Mouse (Mus musculus): Measurements from ENCODE around the gene Pkd2l1. TPM values are rescaled to one million over a fixed set of nuclear protein-coding genes. Genes with fewer than 3 reads are reported as not detected.

Gene Pkd2l1
- polyA plus RNA-seq, 1 experiment from 2014 or later = not detected

DNA sequence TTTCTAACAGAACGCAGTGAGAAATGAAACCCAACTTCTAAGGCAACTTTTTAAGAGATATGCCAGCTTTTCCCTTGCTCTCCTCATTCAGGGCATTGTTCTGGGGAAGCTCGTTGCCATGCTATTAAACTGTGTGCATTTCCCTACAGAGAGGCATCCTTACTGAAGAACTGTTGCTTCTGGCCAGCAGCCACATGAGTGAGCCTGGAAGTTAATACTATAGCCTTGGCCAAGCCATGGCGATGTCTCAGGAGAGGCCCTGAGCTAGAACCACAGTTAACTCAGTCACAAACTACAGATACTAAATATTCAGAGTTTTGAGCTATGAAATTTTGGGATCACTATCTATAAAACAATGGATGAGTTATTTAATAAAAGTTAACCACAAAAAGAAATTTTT, 89.2 kb downstream of the Pkd2l1 start:
- Histone ChIP-seq H3K4me3 (replicated peaks; ENCODE audit: low read length) (no peak overlapping the region), H3K36me3 (ENCODE audit: control insufficient read depth, insufficient read depth, low read length) (0 out of 2 replicates have a peak, but pooled peaks cover 2% of the 10 kb centered on the region), H3K4me1 (ENCODE audit: control insufficient read depth, insufficient read depth, low read length) (peaks cover 12% of the 10 kb centered on the region), H3K9me3 (replicated peaks; ENCODE audit: control insufficient read depth, low read length) (no peaks in the 10 kb centered on the region), H3K9ac (ENCODE audit: low read length) (no peak overlapping the region), H3K27ac (ENCODE audit: low read length) (no peak overlapping the region), H3K4me2 (ENCODE audit: low read depth, low read length) (no peak overlapping the region), H3K27me3 (ENCODE audit: control insufficient read depth, insufficient read depth, low read length) (no peaks in the 10 kb centered on the region)
- ATAC-seq (ENCODE audit: insufficient read depth, low FRiP score) = no peak
- 92% methylated on average over 3 of the region's 3 CpGs for WGBS

DNA sequence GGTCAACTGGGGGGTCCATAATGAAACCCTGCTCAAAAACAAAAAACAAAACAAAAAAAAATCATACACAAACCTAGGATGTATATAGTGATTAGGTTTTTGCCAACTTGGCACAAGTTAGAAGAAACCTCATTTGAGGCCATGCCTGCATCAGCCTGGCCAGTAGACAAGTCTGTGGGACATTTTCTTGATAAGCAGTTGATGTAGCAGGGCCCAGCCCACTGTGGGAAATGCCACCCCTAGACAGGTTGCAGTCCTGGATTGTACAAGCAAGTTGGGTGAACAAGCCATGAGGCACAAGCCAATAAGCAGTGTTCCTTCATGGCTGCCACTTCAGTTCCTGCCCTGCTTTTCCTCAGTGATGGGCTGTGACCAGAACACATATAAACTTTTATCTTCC, 91.4 kb downstream of the Pkd2l1 start:
- H3K27me3 ChIP-seq (ENCODE audit: control insufficient read depth, insufficient read depth, low read length) = no peaks in the 10 kb centered on the region
- H3K27ac ChIP-seq (ENCODE audit: low read length) = no peak overlapping the region
- no peak for ATAC-seq (ENCODE audit: insufficient read depth, low FRiP score)
- 0 out of 2 replicates have a peak, but pooled peaks cover 2% of the 10 kb centered on the region for H3K4me1 ChIP-seq (ENCODE audit: control insufficient read depth, insufficient read depth, low read length)
- H3K4me2 ChIP-seq (ENCODE audit: low read depth, low read length) = no peak overlapping the region
- 0 out of 2 replicates have a peak, but pooled peaks cover under 1% of the 10 kb centered on the region for H3K9me3 ChIP-seq (replicated peaks; ENCODE audit: control insufficient read depth, low read length)
- H3K4me3 ChIP-seq (replicated peaks; ENCODE audit: low read length) = no peak overlapping the region
- H3K9ac ChIP-seq (ENCODE audit: low read length) = no peak overlapping the region
- peaks cover 16% of the 10 kb centered on the region for H3K36me3 ChIP-seq (ENCODE audit: control insufficient read depth, insufficient read depth, low read length)

Other genes starting within 250 kb of the Pkd2l1 start
- 56.6 and 69.2 TPM in 2 replicates for gene Cpn1, start 205.9 kb downstream of the Pkd2l1 start, polyA plus RNA-seq (2015; fragmentation: Nextera tagmentation; extraction: Ambion mirVana)
- 4.0 and 4.1 TPM in 2 replicates for gene Cyp2c23, start 163.2 kb downstream of the Pkd2l1 start, polyA plus RNA-seq (2015; fragmentation: Nextera tagmentation; extraction: Ambion mirVana)
- gene Erlin1, start 122.7 kb downstream of the Pkd2l1 start, polyA plus RNA-seq (2015; fragmentation: Nextera tagmentation; extraction: Ambion mirVana) = 48.9 and 56.6 TPM in 2 replicates
- gene Chuk, start 85.0 kb downstream of the Pkd2l1 start, polyA plus RNA-seq (2015; fragmentation: Nextera tagmentation; extraction: Ambion mirVana) = 38.9 and 44.0 TPM in 2 replicates
- 26.1 and 29.2 TPM in 2 replicates for gene Cwf19l1, start 56.6 kb downstream of the Pkd2l1 start, polyA plus RNA-seq (2015; fragmentation: Nextera tagmentation; extraction: Ambion mirVana)
- gene Bloc1s2, start 46.0 kb downstream of the Pkd2l1 start, polyA plus RNA-seq (2015; fragmentation: Nextera tagmentation; extraction: Ambion mirVana) = 74.2 and 77.2 TPM in 2 replicates
- gene Scd3, start 10.8 kb upstream of the Pkd2l1 start, polyA plus RNA-seq (2015; fragmentation: Nextera tagmentation; extraction: Ambion mirVana) = 0.11 and 0.18 TPM in 2 replicates
- 329 and 336 TPM in 2 replicates for gene Scd2, start 101.2 kb upstream of the Pkd2l1 start, polyA plus RNA-seq (2015; fragmentation: Nextera tagmentation; extraction: Ambion mirVana)
- 0.14 and 0.39 TPM in 2 replicates for gene Scd4, start 140.7 kb upstream of the Pkd2l1 start, polyA plus RNA-seq (2015; fragmentation: Nextera tagmentation; extraction: Ambion mirVana)
- gene Scd1, start 215.4 kb upstream of the Pkd2l1 start, polyA plus RNA-seq (2015; fragmentation: Nextera tagmentation; extraction: Ambion mirVana) = 4.5 and 5.1 TPM in 2 replicates

Measured in stomach, embryonic 16.5 days (tissue).